Mouse (Mus musculus) gastrocnemius, postnatal 10 days (tissue): ENCODE measurements around the gene Zc3h10. TPM values are rescaled to one million over a fixed set of nuclear protein-coding genes. Genes with fewer than 3 reads are reported as not detected.

Experiments
- DNase-seq: peaks from one replicate; pipeline ENCODE4 v3.0.0; 2021; ENCODE audit warnings: mixed read lengths
- long read RNA-seq, 2 experiments: library from polyadenylated mRNA; stranded (forward); transcript quantifications; one replicate each; pipeline ENCODE4 v2.0.0; 2021
- total RNA-seq, 2 experiments: library from RNA; stranded (reverse); gene quantifications; 2 replicates each; pipeline ENCODE4 v1.2.3; 2021

The Zc3h10 gene
- 1 to 10 TPM; 5.2 to 6.3 TPM for total RNA-seq
- long read RNA-seq, experiment 1, transcript Zc3h10-201 (3 exons, 3,721 nt) = major isoform, 11 of 13 reads
- long read RNA-seq, experiment 1, partial matches to known transcripts = 0 of 13 reads
- long read RNA-seq, experiment 1, other reads (novel, unspliced or antisense) = 1 of 13 reads
- long read RNA-seq, experiment 2, transcript Zc3h10-201 (3 exons, 3,721 nt) = major isoform, 5 of 15 reads
- long read RNA-seq, experiment 2, partial matches to known transcripts = 0 of 15 reads
- long read RNA-seq, experiment 2, other reads (novel, unspliced or antisense) = 10 of 15 reads

DNA sequence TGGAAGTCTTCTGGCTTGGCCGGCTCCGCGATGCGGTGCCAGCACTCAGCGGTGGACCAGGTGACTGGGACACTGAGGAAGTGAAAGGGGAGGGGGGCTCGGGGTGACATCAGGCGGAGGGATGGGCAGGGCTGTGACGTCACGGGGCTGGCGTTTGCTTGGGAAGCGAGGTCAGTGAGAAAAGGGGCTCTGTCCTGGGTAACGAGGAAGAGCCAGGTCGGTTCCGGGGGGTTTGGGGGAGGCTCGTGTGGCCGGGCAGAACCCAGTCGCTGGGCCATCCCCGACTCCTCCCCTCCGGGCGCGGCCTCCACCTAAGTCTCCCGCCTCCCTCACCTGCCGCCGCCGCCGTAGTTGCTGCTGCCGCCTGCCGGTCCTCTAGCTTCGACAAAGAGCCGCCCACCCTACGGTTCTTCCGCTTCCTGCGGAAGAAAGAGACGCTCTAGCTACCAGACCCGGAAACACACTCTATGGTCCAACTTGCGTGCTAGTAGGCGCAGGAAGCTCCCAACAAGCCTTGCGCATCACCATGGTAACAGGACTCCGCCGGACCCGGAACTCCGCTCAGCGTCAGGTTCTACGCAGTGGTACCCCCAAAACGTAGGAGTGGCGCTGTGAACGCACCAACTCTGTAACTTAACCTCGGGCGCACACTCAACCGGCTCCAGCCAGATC lies at the start of gene Zc3h10:
Zc3h10 (minus strand) TSS at position 414 of the 672 bp plus-strand sequence.
- peak; percentile 83 for DNase-seq

DNA sequence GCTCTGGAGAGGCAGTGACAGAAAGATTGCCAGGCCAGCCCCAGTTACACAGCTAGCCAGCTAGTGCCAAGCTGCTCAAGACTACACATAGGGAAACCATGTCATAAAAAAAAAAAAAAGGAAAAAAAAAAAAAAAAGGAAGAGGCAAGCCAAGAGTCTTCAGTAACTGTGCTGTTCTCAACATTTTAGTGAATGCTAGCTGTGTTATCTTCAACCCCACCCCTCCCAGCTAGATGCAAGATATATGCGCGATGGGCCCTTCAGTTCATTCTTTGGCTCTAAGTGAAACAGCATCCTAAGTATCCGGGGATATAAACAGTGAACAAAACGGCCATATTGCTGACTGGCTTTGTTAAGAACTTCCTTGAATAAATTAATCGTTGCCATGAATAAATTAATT lies 45.2 kb upstream of the Zc3h10 start:
- DNase-seq = no peak

DNA sequence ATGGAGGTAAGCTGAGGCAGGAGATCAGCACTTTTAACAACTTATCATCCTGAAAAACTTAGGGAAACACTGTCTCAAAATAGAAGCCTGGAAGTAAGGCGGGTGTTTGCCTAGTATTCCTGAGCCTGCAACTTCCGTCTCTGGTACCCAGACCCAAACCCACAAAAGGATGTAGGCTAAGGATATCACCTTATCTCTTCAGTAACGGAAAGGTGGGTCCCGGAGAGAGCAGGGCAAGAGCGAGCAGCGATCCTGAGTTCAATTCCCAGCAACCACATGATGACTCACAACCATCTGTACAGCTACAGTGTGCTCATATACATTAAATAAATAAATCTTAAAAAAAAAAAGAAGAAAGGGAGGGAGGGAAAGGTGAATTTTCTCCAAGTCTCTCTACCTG lies 43.9 kb upstream of the Zc3h10 start:
- DNase-seq = no peak

DNA sequence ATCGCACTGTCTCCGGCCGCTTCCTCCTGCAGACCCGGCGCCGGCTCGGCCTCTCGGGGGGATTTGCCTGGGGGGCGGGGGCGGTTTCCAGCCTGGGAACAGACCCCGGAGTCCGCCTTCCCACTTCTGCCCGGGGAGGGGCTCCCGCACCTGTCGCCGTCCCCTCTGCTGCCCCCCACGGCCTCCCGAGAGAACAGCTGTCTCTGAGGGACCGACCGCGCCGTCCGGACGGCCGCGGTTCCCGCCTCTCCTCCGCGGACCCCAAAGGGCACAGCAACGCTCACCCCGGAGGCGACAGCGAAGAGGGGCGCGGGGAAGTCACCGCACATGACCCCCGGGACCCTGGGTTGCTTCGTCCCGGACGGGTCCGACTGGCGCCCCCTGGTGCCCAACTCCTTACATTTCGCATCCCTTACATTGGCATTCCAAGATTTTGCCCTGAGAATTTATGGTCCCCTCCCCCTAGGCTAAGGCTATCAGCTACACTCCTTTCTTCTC lies 42.7 kb upstream of the Zc3h10 start:
- peak; percentile 70 for DNase-seq

DNA sequence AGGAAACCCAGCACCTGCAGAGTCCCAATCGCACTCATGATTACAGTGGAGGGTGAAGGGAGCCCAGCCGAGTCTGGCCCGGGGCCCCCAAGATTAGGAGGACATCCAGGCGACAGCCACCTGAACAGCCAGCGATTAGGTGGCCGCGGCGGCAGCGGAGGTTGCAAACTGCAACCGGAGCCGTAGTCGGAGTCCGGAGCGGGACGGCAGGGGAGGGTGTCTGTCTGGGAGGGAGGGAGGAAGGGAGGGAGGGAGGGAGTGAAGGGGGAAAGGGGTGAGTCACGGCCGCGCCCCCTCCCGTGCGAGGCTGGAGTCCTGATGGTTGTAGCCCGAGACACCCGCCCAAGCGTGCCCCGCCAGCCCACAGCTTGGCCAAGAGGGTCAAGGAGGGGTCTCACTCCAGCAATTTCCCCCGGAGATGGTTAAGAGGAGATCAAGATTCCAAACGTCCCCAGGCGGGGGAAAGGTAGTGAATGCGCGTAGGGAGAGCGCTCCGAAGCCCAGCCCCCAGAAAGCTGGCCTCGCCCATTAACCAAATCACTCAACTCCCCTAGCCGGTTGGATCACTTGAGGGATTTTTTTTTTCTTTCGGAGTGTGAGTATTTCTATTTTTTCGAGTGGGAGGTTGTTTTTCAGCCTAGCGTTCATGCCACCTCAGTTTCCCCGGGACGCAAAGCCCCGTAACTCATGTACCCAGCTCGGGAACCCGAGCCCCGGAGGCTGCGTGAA lies 42.1 kb upstream of the Zc3h10 start, which contains the start of gene Erbb3:
Erbb3 (minus strand) TSS at position 189 of the 729 bp plus-strand sequence.
- DNase-seq = peak; percentile 53

DNA sequence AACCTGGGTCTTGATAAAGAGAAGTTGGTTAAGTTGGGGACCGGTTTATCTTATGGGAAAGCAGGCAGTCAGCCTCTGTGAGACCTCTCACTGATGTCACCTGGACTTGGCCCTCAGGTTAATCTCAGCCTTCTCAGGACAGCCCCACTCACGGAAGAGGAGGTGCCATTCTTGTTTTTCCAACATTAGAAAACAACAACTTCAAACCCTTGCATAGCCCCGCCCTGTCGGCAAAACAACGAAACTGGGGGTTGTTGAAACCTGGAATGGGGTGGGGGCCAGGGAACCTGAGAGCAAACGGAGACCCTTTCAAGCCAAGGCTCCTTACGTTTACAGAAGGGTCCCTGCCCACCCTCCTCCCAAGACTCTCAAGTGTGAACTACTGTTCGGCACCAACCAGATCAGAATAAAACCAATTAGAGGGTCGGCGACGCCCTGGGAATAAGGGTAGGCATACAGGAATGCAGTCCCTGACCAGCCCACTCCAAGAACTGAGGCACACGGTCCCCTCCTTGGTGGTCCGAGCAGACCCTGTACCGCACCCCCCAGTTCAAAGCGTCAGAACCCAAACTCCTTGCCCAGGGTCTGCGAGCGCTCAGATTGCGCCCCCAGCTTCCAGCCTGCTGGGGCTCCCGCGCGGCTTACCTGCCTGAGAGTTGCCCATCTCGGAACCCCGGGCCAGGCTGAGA lies 41.3 kb upstream of the Zc3h10 start:
- no peak for DNase-seq

DNA sequence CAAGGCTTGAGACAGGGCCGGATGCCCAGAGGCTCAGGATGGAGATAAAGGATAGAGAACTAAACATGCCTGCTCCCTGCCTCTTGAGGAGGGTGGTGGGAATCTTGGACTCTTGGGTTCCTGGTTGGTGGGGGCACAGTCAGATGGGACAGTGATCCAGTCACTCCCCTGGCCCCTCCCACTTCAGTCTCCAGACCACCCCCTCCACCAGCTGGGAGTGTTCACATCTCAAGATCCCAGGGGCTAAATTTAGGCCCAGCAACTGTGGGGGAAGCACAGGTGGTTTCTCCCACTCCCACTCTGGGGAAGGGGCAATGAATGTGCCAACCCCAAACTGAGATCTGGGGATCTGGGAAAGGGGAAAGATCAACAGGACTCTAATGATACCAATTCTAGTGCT lies 40.6 kb upstream of the Zc3h10 start:
- DNase-seq = no peak

DNA sequence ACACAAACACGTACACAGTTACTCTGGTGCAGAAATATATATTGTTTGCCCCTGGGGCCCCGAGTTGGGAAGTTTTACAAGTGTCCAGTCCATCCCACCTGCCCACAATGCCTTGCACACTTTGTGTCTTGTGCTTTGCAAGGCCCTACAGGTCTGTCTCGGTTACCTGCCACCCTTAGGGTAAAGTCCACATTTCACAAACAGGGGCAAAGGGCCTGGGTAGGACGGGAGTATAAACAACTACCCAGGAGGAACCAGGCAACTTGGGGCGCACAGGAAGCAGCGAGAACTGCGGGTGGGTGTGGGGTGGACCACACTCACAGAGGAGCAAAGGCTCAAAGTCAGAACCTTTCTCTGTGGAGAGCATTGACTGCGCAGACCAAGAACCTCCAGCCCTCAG lies 40.1 kb upstream of the Zc3h10 start:
- DNase-seq = no peak

DNA sequence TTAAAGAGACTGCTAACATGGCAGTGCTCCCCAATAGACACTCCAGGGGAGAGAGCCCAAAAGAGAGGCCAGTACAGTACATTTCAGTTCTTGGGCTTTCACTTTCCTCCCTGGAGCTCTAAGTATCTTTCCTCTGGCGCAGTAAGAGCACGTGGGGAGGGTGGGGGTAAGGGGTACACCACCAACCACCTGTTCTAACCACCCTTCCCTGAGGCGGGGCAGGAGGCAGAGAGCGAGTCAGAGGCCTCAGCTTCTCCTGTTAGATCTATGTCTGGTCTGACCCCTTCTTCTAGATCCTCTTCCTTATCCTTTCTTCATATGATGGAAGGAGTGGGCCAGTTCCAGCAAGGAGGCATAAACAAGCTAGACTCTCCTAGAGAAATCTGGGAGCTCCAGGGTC lies 39.5 kb upstream of the Zc3h10 start:
- DNase-seq = no peak

DNA sequence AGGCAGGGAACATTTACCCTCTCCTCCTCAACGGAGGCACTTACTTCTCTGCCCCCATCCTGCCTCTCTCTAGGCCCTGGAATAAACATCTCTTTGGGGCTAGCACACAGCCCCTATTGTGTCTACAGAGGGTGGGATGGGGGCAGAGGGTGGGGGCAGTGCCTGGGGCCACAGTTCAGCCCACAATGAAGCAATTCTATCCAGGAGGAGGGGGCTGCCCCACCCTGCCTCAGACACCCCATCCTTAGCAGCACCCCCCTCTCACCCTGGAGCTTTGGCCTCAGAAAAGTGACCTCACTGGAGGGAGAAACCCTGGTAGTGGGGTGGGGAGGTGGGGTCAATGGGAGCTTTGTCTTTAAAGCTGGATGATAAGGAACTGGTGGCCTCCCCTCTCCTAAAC lies 39.0 kb upstream of the Zc3h10 start:
- no peak for DNase-seq

DNA sequence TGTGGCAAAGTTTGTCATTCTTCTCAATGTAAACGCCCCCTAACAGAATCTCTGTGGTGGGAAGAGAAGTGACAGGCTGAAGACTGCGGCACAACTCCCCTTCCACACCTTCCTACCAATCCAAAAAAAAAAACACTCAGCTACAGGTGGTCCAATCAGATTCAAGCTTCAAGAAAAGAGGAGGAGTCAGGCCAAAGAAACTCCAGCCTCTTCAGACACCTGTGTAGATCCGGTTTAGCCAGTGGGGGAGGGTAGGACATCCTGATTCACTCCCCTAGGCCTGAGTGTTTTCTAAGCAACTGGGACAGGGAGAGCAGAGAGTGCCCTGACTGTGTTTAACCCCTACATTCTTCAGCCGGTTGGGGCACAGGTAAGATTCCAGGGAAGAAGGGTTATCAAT lies 36.8 kb upstream of the Zc3h10 start:
- no peak for DNase-seq

DNA sequence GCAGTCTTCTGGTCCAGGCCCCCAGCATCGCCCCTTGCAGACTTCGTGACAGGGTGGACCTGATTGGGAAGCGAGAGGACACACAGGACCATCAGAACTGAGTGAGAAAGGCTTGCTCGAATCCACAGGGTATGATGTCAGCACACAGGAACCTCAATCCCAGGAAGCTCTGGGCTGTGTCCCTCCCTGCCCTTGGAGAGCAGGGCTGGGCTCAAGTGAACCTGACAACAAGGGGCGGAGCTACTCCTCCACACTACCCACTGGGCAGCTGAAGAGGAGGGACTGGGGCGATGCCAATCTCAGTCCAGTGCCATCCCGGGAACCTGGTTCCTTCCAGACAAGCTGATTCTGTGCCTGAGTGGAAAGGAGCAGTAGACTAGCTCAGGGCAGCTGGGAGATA lies 36.1 kb upstream of the Zc3h10 start:
- peak; percentile 53 for DNase-seq

DNA sequence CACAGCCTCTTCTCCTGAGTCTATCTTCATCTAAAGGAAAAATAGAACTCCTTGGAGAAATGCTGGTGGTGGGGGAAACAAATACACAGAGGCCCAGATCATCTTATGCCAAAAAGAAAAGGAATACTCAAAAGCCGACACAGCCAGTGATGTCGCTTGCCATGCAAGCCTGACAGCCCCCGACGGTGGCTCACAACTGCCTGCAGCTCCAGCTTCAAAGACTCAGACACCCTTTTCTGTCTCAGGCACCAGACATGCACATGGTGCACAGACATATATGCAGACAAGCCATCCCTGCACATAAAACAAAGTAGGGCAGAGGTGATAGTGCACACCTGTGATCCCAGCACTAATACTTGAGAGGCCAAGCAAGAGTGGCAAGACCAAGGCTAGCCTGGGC lies 32.2 kb upstream of the Zc3h10 start:
- DNase-seq = no peak

DNA sequence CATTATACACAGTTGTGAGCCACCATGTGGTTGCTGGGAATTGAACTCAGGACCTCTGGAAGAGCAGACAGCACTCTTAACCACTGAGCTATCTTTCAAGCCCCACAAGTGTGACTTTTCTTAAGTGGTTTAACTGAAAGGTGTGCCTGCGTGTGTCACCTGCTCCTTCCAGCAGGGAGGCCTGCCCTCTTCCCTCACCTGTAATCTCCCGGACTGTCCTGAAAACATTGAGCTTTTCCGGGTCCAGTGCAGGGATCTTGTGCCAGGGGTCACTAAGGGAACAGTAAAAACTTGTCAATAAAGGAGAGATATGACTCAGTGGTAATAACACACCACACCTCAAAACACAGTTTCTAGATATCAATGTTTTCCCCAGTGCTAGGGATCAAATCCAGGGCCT lies 31.7 kb upstream of the Zc3h10 start:
- no peak for DNase-seq

DNA sequence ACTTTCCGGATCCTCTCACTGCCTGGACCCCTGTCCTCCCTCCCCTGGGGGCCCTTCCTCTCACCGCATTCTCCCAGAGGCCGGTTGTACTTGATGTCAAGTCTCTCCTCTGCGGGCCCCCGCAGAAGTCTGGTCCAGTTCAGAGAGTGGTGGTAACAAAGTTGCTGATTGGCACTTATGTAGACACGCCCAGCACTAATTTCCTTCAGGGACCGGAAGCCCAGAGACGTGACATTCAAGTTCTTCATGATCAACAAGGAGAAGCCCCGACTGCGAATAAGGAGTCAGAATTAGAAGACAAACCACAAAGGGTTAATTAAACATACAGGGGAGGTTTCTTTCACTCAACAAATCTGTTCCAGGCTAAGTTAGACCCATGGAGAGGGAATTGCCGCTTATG lies 30.8 kb upstream of the Zc3h10 start:
- DNase-seq = no peak

DNA sequence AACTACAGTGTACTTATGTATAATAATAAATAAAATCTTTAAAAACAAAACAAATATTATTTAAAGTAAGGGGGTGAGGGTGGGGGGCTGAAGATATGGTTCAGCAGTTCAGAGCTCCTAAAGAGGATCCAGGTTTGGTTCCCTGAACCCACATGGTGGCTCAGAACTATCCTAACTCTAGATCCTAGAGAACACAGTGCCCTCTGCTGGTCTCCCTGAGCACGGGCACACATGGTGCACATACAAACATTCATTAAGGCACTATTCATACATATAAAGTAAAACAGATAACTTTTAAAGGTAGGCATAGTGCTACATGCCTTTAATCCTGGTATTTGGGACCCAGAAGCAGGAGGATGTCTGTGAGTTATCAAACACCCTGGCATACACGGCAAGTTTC lies 27.5 kb upstream of the Zc3h10 start:
- DNase-seq = no peak

DNA sequence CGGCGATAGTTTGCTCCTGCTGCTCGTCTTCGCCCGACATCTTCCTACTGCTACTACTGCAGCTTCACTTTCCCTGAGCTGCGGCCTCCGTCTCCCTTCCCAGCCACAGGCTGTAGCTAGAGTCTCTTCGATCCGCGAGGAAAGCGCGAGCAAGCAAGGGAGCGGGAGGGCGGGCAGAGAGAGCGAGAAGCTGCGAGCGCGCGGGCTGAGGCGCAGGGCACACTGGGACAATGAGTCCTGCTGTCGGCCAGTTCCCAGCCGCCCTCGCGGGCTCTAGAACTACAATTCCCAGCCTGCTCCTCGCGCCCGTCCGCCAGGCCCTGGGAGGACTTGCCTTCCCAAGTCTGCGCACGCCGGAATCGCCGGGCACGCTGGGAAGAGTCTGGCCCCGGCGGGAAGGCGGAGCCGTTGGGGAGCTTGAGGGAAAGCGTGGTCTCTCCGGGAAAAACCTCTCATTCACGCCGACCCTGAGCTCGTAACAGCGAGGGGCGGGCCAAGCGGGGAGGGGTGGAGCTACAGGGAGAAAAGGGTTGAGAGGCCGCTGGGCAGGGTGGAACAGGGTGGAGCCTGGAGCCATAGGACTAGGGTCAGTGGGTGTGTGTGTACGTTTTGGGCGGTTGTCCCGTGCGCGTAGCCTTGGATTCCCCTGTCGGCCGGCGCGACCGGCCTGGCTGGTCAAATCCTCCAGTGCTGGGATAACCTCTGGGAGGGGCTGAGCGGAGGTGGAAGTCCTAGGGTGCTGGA lies 18.4 kb upstream of the Zc3h10 start, which contains the start of gene Pa2g4:
Pa2g4 (minus strand) TSS at position 200 of the 744 bp plus-strand sequence.
- peak; percentile 96 for DNase-seq

DNA sequence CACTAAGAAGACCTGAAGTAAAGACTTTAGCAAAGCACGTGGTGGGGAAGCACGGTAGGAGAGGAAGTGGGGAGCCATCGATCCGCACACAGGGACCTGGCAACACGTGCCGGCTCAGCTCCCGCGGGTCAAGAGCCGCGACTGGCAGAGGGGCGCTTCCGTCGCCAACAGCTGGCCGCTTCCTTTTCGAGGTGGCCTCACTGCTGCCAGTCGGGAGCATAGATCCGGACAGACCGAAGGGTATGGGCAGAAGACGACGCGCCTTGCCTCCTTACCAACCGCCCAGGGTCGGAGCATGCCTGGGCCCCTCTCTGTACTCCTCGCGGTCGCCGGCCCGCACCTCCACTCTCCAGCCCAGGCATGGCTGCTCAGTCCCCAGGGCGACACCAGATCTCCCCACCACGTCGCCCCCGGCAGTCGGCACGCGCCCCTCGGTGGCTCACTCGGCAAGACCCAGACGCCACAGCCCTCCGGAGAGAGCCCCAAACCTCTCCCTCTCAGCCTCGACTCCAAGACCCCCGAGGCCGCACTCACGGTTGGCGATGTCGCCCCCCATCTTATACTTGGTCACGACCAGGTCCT lies 17.7 kb upstream of the Zc3h10 start:
- peak; percentile 40 for DNase-seq

DNA sequence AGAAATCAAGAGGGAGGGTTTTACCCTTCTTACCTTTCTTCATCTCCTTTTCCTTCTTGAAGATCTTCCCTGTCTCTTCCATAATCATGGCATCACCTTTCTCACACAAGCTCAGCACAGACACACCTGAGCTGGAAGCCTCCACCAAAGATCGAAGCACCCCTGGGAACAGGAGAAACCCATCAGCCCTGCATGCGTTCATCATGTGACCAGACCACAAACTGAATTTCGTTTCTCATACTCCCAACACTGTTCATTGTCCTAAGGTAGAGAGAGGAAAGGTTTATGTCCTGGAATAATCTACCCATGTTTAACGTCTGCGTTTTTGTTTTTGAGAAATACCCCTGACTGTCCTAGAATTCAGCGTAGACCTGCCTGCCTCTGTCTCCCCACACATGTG lies 16.0 kb upstream of the Zc3h10 start:
- no peak for DNase-seq

DNA sequence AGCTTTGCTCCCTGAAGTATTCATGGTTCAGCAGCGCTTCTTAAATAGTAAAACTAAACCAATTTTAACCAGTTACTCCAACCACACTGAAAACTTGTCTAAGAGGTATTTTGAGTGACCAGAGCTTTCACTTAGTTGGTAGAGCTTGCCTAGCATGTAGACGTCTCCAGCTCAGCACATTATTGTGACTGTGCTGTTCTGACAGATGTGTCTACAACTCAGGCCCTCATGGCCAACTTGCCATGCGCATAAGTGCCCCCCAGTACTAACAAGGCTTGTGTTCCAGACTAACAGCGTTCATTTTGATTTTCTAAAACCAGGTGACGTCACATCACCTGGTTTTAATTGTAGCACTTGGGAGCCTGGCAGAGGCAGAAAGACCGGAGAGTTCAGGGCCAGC lies 9.4 kb upstream of the Zc3h10 start:
- no peak for DNase-seq

DNA sequence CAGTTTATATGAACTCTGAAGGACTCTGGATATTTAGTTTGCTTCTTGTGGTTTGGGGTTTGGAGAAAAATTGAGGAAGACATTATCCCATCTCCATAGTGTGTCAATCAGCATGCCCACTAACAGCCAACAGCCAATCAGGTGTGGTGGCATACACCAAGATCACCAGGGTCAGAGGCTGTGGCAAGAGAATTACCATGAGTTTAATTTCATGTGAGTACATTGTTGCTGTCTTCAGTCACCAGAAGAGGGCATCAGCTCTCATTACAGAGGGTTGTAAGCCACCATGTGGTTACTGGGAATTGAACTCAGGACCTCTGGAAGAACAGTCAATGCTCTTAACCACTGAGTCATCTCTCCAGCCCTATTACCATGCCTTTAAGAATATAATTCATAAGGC lies 8.7 kb upstream of the Zc3h10 start:
- no peak for DNase-seq
